Mouse (Mus musculus): Measurements from ENCODE around the gene Cfap45.

The Cfap45 gene

GRCm38 (mm10) chr1:172520576-172521440, at the start of gene Cfap45:
Cfap45 (plus strand) TSS chr1:172520801.
- DNase-seq = peak; percentile 94

GRCm38 (mm10) chr1:172472909-172473308, 47.7 kb upstream of the Cfap45 start:
- DNase-seq = no peak

- no peak for DNase-seq
These were observed 46.4 kb upstream of the Cfap45 start for GRCm38 (mm10) chr1:172474196-172474595.

GRCm38 (mm10) chr1:172475054-172475741, 45.4 kb upstream of the Cfap45 start, which contains the start of gene Slamf9:
Slamf9 (plus strand) TSS chr1:172475358.
- DNase-seq = no peak

- no peak for DNase-seq
These were observed 42.6 kb upstream of the Cfap45 start for GRCm38 (mm10) chr1:172478020-172478419.

GRCm38 (mm10) chr1:172480376-172480775, 40.2 kb upstream of the Cfap45 start:
- no peak for DNase-seq

GRCm38 (mm10) chr1:172481111-172481510, 39.5 kb upstream of the Cfap45 start:
- no peak for DNase-seq

- peak; percentile 98 for DNase-seq
These were observed 38.9 kb upstream of the Cfap45 start, which contains the start of gene Igsf9 for GRCm38 (mm10) chr1:172481540-172482280. Igsf9 (plus strand) TSS chr1:172481788.

- DNase-seq = peak; percentile 47
These were observed 37.9 kb upstream of the Cfap45 start for GRCm38 (mm10) chr1:172482518-172483360.

GRCm38 (mm10) chr1:172483361-172483660, 37.3 kb upstream of the Cfap45 start:
- DNase-seq = peak; percentile 40

- DNase-seq = peak; percentile 64
These were observed 36.4 kb upstream of the Cfap45 start for GRCm38 (mm10) chr1:172484236-172484635.

- peak; percentile 51 for DNase-seq
These were observed 35.9 kb upstream of the Cfap45 start for GRCm38 (mm10) chr1:172484671-172485070.

- DNase-seq = peak; percentile 79
These were observed 34.8 kb upstream of the Cfap45 start for GRCm38 (mm10) chr1:172485821-172486220.

GRCm38 (mm10) chr1:172486236-172486635, 34.4 kb upstream of the Cfap45 start:
- DNase-seq = peak; percentile 93

GRCm38 (mm10) chr1:172486651-172487050, 34.0 kb upstream of the Cfap45 start:
- peak; percentile 34 for DNase-seq

- DNase-seq = no peak
These were observed 32.7 kb upstream of the Cfap45 start for GRCm38 (mm10) chr1:172487859-172488258.

- DNase-seq = no peak
These were observed 31.8 kb upstream of the Cfap45 start for GRCm38 (mm10) chr1:172488831-172489230.

GRCm38 (mm10) chr1:172489585-172490250, 30.9 kb upstream of the Cfap45 start:
- DNase-seq = no peak

GRCm38 (mm10) chr1:172490261-172490661, 30.3 kb upstream of the Cfap45 start:
- peak; percentile 86 for DNase-seq

- DNase-seq = no peak
These were observed 28.6 kb upstream of the Cfap45 start for GRCm38 (mm10) chr1:172492047-172492446.

GRCm38 (mm10) chr1:172493516-172493915, 27.1 kb upstream of the Cfap45 start:
- DNase-seq = no peak

GRCm38 (mm10) chr1:172496030-172496429, 24.6 kb upstream of the Cfap45 start:
- no peak for DNase-seq

Measured in retina, postnatal 1 day (tissue).